Mouse (Mus musculus) heart, postnatal 0 days (tissue): ENCODE results near the gene Krtap19-1. TPM values are rescaled to one million over a fixed set of nuclear protein-coding genes. Genes with fewer than 3 reads are reported as not detected.

Experiments used
- ATAC-seq: fragments of 200-750 bp; cut with Nextera tagmentation; 2 replicates; pipeline ENCODE4 v1.8.0; 2017; ENCODE audit warnings: low read depth, moderate number of reproducible peaks, moderate library complexity; ENCODE audit not compliant: insufficient read depth
- DNase-seq: peaks from one replicate; pipeline ENCODE4 v3.0.0-alpha.2; 2016; ENCODE audit warnings: low spot score
- H3K27ac ChIP-seq: fragments of 300-500 bp; sonication (generic); 2 replicates; pipeline ENCODE4 v1.5.1; 2014; ENCODE audit warnings: low read depth, mild to moderate bottlenecking
- H3K27me3 ChIP-seq: fragments of 300-500 bp; sonication (generic); 2 replicates; pipeline ENCODE4 v1.6.1; 2014; ENCODE audit warnings: low read length, mixed read lengths; ENCODE audit not compliant: control insufficient read depth, insufficient read depth
- H3K36me3 ChIP-seq: fragments of 300-500 bp; sonication (generic); replicated peaks from 2 replicates; pipeline ENCODE4 v1.6.1; 2014; ENCODE audit warnings: low read length, mixed read lengths; ENCODE audit not compliant: control insufficient read depth, insufficient read depth
- H3K4me1 ChIP-seq: fragments of 300-500 bp; sonication (generic); 2 replicates; pipeline ENCODE4 v1.6.1; 2014; ENCODE audit warnings: antibody characterized with exemption; ENCODE audit not compliant: control insufficient read depth, insufficient read depth
- H3K4me2 ChIP-seq: fragments of 300-500 bp; sonication (generic); 2 replicates; pipeline ENCODE4 v1.6.1; 2014; ENCODE audit warnings: low read depth, mild to moderate bottlenecking, low read length, moderate library complexity
- H3K4me3 ChIP-seq: fragments of 300-500 bp; sonication (generic); 2 replicates; pipeline ENCODE4 v1.5.1; 2014; ENCODE audit warnings: low read depth, low read length
- H3K9ac ChIP-seq: fragments of 300-500 bp; sonication (generic); replicated peaks from 2 replicates; pipeline ENCODE4 v1.6.1; 2014; ENCODE audit warnings: low read depth, low read length, mixed read lengths
- H3K9me3 ChIP-seq: fragments of 300-500 bp; sonication (generic); replicated peaks from 2 replicates; pipeline ENCODE4 v1.6.1; 2016; ENCODE audit warnings: low read length; ENCODE audit not compliant: control insufficient read depth
- CTCF ChIP-seq: IDR thresholded peaks from 2 replicates; pipeline ENCODE4 v1.5.1; 2016; ENCODE audit warnings: antibody characterized with exemption, control low read depth, low read depth
- EP300 ChIP-seq: IDR thresholded peaks from 2 replicates; pipeline ENCODE4 v1.6.1; 2016; ENCODE audit warnings: antibody characterized with exemption, low read depth
- WGBS: fragments of 180-500 bp; shearing (Covaris S2); extraction: QIAGEN DNeasy Blood & Tissue Kit; methylation state at CpG from one replicate; pipeline ENCODE4 v1.1.7; 2014; 5-methylcytosine and 5-hydroxymethylcytosine counted together
- polyA plus RNA-seq: library from polyadenylated mRNA; unstranded; fragments of >200 nt; fragmentation: Nextera tagmentation; extraction: Ambion mirVana; gene quantifications from 2 replicates; pipeline ENCODE4 v1.2.1, GENCODE M21; 2015
- total RNA-seq: library from RNA; depleted of rRNA; stranded (reverse); fragments of >200 nt; gene quantifications from 2 replicates; pipeline ENCODE4 v1.2.3, GENCODE M21; 2014; ENCODE audit warnings: low replicate concordance; rRNA removed

Krtap19-1 gene
- total RNA-seq (not detected in 2 replicates), polyA plus RNA-seq (not detected in 2 replicates)

GRCm38 (mm10) chr16:88869311-88869710, at the start of gene Krtap19-1:
Gene Krtap19-1 (minus strand): TSS chr16:88869411.
- H3K9ac ChIP-seq, result no peak within 1 kb of the TSS
- H3K4me2 ChIP-seq, result no peak within 1 kb of the TSS
- WGBS, result 78% methylated on average over 6 of the region's 6 CpGs
- DNase-seq (no peak), ATAC-seq (no peak)
- no peaks in the 10 kb centered on the region for H3K4me1 ChIP-seq
- no peaks in the 10 kb centered on the region for H3K27me3 ChIP-seq
- no peaks in the 10 kb centered on the region for H3K36me3 ChIP-seq
- no peak within 1 kb of the TSS for H3K27ac ChIP-seq
- TF ChIP-seq EP300, result no peak
- H3K4me3 ChIP-seq, result no peak within 1 kb of the TSS
- H3K9me3 ChIP-seq, result no peaks in the 10 kb centered on the region

GRCm38 (mm10) chr16:88896357-88896756, 27.1 kb upstream of the Krtap19-1 start, which contains the start of gene Krtap19-5:
Gene Krtap19-5 (minus strand): TSS chr16:88896457.
- no peak for DNase-seq
- ATAC-seq, result no peak
- no peaks in the 10 kb centered on the region for H3K27me3 ChIP-seq
- no peaks in the 10 kb centered on the region for H3K9me3 ChIP-seq
- WGBS, result 83% methylated on average over 6 of the region's 6 CpGs
- H3K4me1 ChIP-seq, result no peaks in the 10 kb centered on the region
- no peak within 1 kb of the TSS for H3K9ac ChIP-seq
- no peak for TF ChIP-seq EP300
- no peak for TF ChIP-seq CTCF
- no peak within 1 kb of the TSS for H3K4me3 ChIP-seq
- H3K27ac ChIP-seq, result no peak within 1 kb of the TSS
- H3K4me2 ChIP-seq, result no peak within 1 kb of the TSS
- no peaks in the 10 kb centered on the region for H3K36me3 ChIP-seq

GRCm38 (mm10) chr16:88886870-88887269, 17.7 kb upstream of the Krtap19-1 start:
- Histone ChIP-seq H3K27me3 (no peaks in the 10 kb centered on the region), H3K9me3 (no peaks in the 10 kb centered on the region), H3K36me3 (no peaks in the 10 kb centered on the region), H3K27ac (no peak overlapping the region), H3K4me2 (no peak overlapping the region), H3K4me3 (no peak overlapping the region), H3K4me1 (no peaks in the 10 kb centered on the region), H3K9ac (no peak overlapping the region)
- DNase-seq (no peak), ATAC-seq (no peak)
- 68% methylated on average over 6 of the region's 6 CpGs for WGBS
- TF ChIP-seq EP300 (no peak), CTCF (no peak)

GRCm38 (mm10) chr16:88884989-88885388, 15.8 kb upstream of the Krtap19-1 start, which contains the start of gene Krtap19-4:
Gene Krtap19-4 (minus strand): TSS chr16:88885089.
- no peak within 1 kb of the TSS for H3K4me2 ChIP-seq
- H3K27me3 ChIP-seq, result no peaks in the 10 kb centered on the region
- H3K9ac ChIP-seq, result no peak within 1 kb of the TSS
- TF ChIP-seq CTCF (no peak), EP300 (no peak)
- H3K36me3 ChIP-seq, result no peaks in the 10 kb centered on the region
- no peaks in the 10 kb centered on the region for H3K4me1 ChIP-seq
- ATAC-seq, result no peak
- 75% methylated on average over 5 of the region's 5 CpGs for WGBS
- H3K9me3 ChIP-seq, result no peaks in the 10 kb centered on the region
- no peak within 1 kb of the TSS for H3K27ac ChIP-seq
- DNase-seq, result no peak
- no peak within 1 kb of the TSS for H3K4me3 ChIP-seq

GRCm38 (mm10) chr16:88877938-88878337, 8.7 kb upstream of the Krtap19-1 start, which contains the start of gene Krtap19-3:
Gene Krtap19-3 (minus strand): TSS chr16:88878038.
- no peaks in the 10 kb centered on the region for H3K27me3 ChIP-seq
- no peak within 1 kb of the TSS for H3K9ac ChIP-seq
- H3K4me3 ChIP-seq, result no peak within 1 kb of the TSS
- no peaks in the 10 kb centered on the region for H3K4me1 ChIP-seq
- WGBS, result 74% methylated on average over 2 of the region's 2 CpGs
- no peak for DNase-seq
- no peak for ATAC-seq
- TF ChIP-seq EP300 (no peak), CTCF (no peak)
- H3K27ac ChIP-seq, result no peak within 1 kb of the TSS
- H3K4me2 ChIP-seq, result no peak within 1 kb of the TSS
- H3K9me3 ChIP-seq, result no peaks in the 10 kb centered on the region
- no peaks in the 10 kb centered on the region for H3K36me3 ChIP-seq

- no peak within 1 kb of the TSS for H3K4me2 ChIP-seq
- no peak within 1 kb of the TSS for H3K4me3 ChIP-seq
- no peaks in the 10 kb centered on the region for H3K27me3 ChIP-seq
- TF ChIP-seq CTCF, result no peak
- no peak for TF ChIP-seq EP300
- H3K36me3 ChIP-seq, result no peaks in the 10 kb centered on the region
- DNase-seq, result no peak
- H3K27ac ChIP-seq, result no peak within 1 kb of the TSS
- WGBS, result 90% methylated on average over 3 of the region's 3 CpGs
- no peaks in the 10 kb centered on the region for H3K9me3 ChIP-seq
- no peak for ATAC-seq
- no peak within 1 kb of the TSS for H3K9ac ChIP-seq
- H3K4me1 ChIP-seq, result no peaks in the 10 kb centered on the region
Measured at GRCm38 (mm10) chr16:88874169-88874568, 5.0 kb upstream of the Krtap19-1 start, which contains the start of gene Krtap19-2. Gene Krtap19-2 (minus strand): TSS chr16:88874269.
